ENCODE assay signal across 25 mouse cellular contexts in the genomic region with DNA sequence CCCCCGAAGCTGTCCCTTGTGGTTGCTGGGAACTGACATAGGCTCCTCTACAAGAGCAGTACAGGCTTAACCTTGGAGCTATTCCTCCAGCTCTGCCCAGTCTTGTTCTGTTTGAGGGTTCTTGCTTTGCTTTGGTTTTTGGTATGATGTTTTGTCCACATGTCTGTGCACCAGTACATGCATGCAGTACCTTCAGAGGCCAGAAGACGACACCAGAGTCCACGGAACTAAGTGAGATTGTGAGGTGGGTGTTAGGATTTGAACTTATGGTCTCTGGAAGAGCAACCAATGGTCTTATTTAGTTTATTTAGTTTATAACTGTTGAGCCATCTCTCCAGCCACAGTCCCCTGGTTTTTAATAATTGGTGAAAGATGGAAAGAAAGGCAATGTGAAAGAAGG. TPM values are rescaled to one million over a fixed set of nuclear protein-coding genes. Genes with fewer than 3 reads are reported as not detected.
DNase-seq lines count a peak whose midpoint lies in the region; ATAC-seq and TF ChIP-seq lines count a peak whose summit lies in the region.
"Had no signal": no experiment of that assay in that cellular context is flagged by ENCODE, and none has a peak within 500 bp of the region (broad histone marks: within the 10 kb centered on the region; RNA-seq: fewer than 3 reads in every experiment).

No protein-coding gene starts in this region.

- H3K4me1 ChIP-seq in heart, adult 2 months (ENCODE audit: control insufficient read depth, insufficient read depth, low read length), result peaks cover 3% of the 10 kb centered on the region; the same call in 1 of the 2 replicates
- no peaks in the 10 kb centered on the region for H3K4me1 ChIP-seq in midbrain, postnatal 0 days (ENCODE audit: insufficient read depth, low read length)
- H3K4me1 ChIP-seq in midbrain, embryonic 16.5 days (ENCODE audit: control insufficient read depth, insufficient read depth, low read length), result no peaks in the 10 kb centered on the region
- no peaks in the 10 kb centered on the region for H3K4me1 ChIP-seq in stomach, postnatal 0 days (replicated peaks; ENCODE audit: control insufficient read depth, insufficient read depth)
- H3K4me1 ChIP-seq in forebrain, embryonic 15.5 days, result no peaks in the 10 kb centered on the region
- H3K4me1 ChIP-seq: embryonic facial prominence, embryonic 15.5 days; hindbrain, embryonic 12.5 days; liver, embryonic 13.5 days; midbrain, embryonic 10.5 days had no signal

- no peak for DNase-seq in heart, adult 2 months
- DNase-seq in heart, adult 9 months (ENCODE audit: low spot score in 2 of 2), result no peak
- DNase-seq in left cerebral cortex, adult 2 months (ENCODE audit: extremely low spot score in 1 of 2, low spot score in 2 of 2), result no peak
- no peak for DNase-seq in left cerebral cortex, postnatal 25 days (ENCODE audit: low spot score in 2 of 2)
- no peak for DNase-seq in midbrain, postnatal 0 days (ENCODE audit: low spot score)
- DNase-seq in stomach, postnatal 0 days (ENCODE audit: low spot score), result no peak
- DNase-seq: adrenal gland, postnatal 14 days; B cell, adult 2 months; cerebellum, adult 11-12 months; cerebellum, postnatal 25 days; gastrocnemius, postnatal 10 days; heart, adult 18-20 months; left cerebral cortex, postnatal 4 days; liver, embryonic 13.5 days; retina, postnatal 1 day; thymus, postnatal 14 days had no signal

- H3K4me3 ChIP-seq in heart, adult 2 months, result no peak overlapping the region
- no peak overlapping the region for H3K4me3 ChIP-seq in left cerebral cortex, adult 2 months
- H3K4me3 ChIP-seq in midbrain, postnatal 0 days (ENCODE audit: low read depth, low read length), result no peak overlapping the region
- no peak overlapping the region for H3K4me3 ChIP-seq in midbrain, embryonic 16.5 days (ENCODE audit: low read depth, low read length)
- no peak overlapping the region for H3K4me3 ChIP-seq in stomach, postnatal 0 days (ENCODE audit: low read depth, low read length)
- no peak overlapping the region for H3K4me3 ChIP-seq in forebrain, embryonic 15.5 days
- H3K4me3 ChIP-seq: embryonic facial prominence, embryonic 15.5 days; hindbrain, embryonic 12.5 days; liver, embryonic 13.5 days; midbrain, embryonic 10.5 days had no signal

- H3K9ac ChIP-seq in heart, adult 2 months (ENCODE audit: low read depth, low read length), result no peak overlapping the region
- H3K9ac ChIP-seq in midbrain, postnatal 0 days (replicated peaks; ENCODE audit: low read length, poor library complexity, severe bottlenecking), result no peak overlapping the region
- H3K9ac ChIP-seq in midbrain, embryonic 16.5 days (ENCODE audit: low read depth, low read length), result no peak overlapping the region
- H3K9ac ChIP-seq in stomach, postnatal 0 days (ENCODE audit: low read length), result no peak overlapping the region
- no peak overlapping the region for H3K9ac ChIP-seq in forebrain, embryonic 15.5 days (replicated peaks)
- H3K9ac ChIP-seq: embryonic facial prominence, embryonic 15.5 days; hindbrain, embryonic 12.5 days; liver, embryonic 13.5 days had no signal

- H3K79me2 ChIP-seq in heart, adult 2 months (replicated peaks; ENCODE audit: control insufficient read depth, insufficient read depth, low read length), result no peaks in the 10 kb centered on the region

- H3K27ac ChIP-seq in heart, adult 2 months, result no peak overlapping the region
- no peak overlapping the region for H3K27ac ChIP-seq in left cerebral cortex, adult 2 months
- no peak overlapping the region for H3K27ac ChIP-seq in midbrain, postnatal 0 days (ENCODE audit: low read depth, low read length)
- no peak overlapping the region for H3K27ac ChIP-seq in midbrain, embryonic 16.5 days (ENCODE audit: low read length)
- H3K27ac ChIP-seq in stomach, postnatal 0 days (replicated peaks), result no peak overlapping the region
- H3K27ac ChIP-seq in forebrain, embryonic 15.5 days (replicated peaks), result no peak overlapping the region
- H3K27ac ChIP-seq: embryonic facial prominence, embryonic 15.5 days; hindbrain, embryonic 12.5 days; liver, embryonic 13.5 days; midbrain, embryonic 10.5 days had no signal

- no peaks in the 10 kb centered on the region for H3K9me3 ChIP-seq in midbrain, postnatal 0 days (ENCODE audit: low read length)
- no peaks in the 10 kb centered on the region for H3K9me3 ChIP-seq in midbrain, embryonic 16.5 days (replicated peaks; ENCODE audit: control insufficient read depth, low read length, poor library complexity, severe bottlenecking)
- H3K9me3 ChIP-seq in stomach, postnatal 0 days (ENCODE audit: control insufficient read depth, low read length), result no peaks in the 10 kb centered on the region
- no peaks in the 10 kb centered on the region for H3K9me3 ChIP-seq in forebrain, embryonic 15.5 days
- H3K9me3 ChIP-seq: embryonic facial prominence, embryonic 15.5 days; hindbrain, embryonic 12.5 days; liver, embryonic 13.5 days; midbrain, embryonic 10.5 days had no signal

- no peak overlapping the region for H3K4me2 ChIP-seq in midbrain, postnatal 0 days (ENCODE audit: low read depth, low read length, poor library complexity, severe bottlenecking)
- H3K4me2 ChIP-seq in midbrain, embryonic 16.5 days (ENCODE audit: low read length), result no peak overlapping the region
- no peak overlapping the region for H3K4me2 ChIP-seq in stomach, postnatal 0 days (replicated peaks; ENCODE audit: low read depth)
- H3K4me2 ChIP-seq in forebrain, embryonic 15.5 days (replicated peaks), result no peak overlapping the region
- H3K4me2 ChIP-seq: embryonic facial prominence, embryonic 15.5 days; hindbrain, embryonic 12.5 days; liver, embryonic 13.5 days had no signal

- no peak for TF ChIP-seq POLR2A in heart, adult 2 months (IDR thresholded peaks at IDR 0.05; ENCODE audit: insufficient read depth, low read depth, low read length)

- no peak for TF ChIP-seq EP300 in heart, adult 2 months (IDR thresholded peaks at IDR 0.05; ENCODE audit: insufficient read depth, low read depth, low read length)
- no peak for TF ChIP-seq EP300 in stomach, postnatal 0 days (optimal IDR thresholded peaks at IDR 0.05)

- H3K27me3 ChIP-seq in heart, adult 2 months (ENCODE audit: control insufficient read depth, insufficient read depth, low read length), result no peaks in the 10 kb centered on the region
- H3K27me3 ChIP-seq in midbrain, postnatal 0 days (ENCODE audit: insufficient read depth, low read length), result no peaks in the 10 kb centered on the region
- no peaks in the 10 kb centered on the region for H3K27me3 ChIP-seq in midbrain, embryonic 16.5 days (ENCODE audit: control insufficient read depth, insufficient read depth, low read depth, low read length)
- no peaks in the 10 kb centered on the region for H3K27me3 ChIP-seq in stomach, postnatal 0 days (ENCODE audit: control insufficient read depth, insufficient read depth, low read length)
- no peaks in the 10 kb centered on the region for H3K27me3 ChIP-seq in forebrain, embryonic 15.5 days
- H3K27me3 ChIP-seq: embryonic facial prominence, embryonic 15.5 days; hindbrain, embryonic 12.5 days; liver, embryonic 13.5 days had no signal

- peak; percentile 37 for TF ChIP-seq CTCF in heart, adult 2 months (IDR thresholded peaks at IDR 0.05)
- peak; percentile 28 for TF ChIP-seq CTCF in left cerebral cortex, adult 2 months (IDR thresholded peaks at IDR 0.05)
- TF ChIP-seq CTCF in midbrain, postnatal 0 days (IDR thresholded peaks at IDR 0.05), result peak; percentile 61
- peak; percentile 67 for TF ChIP-seq CTCF in stomach, postnatal 0 days (IDR thresholded peaks at IDR 0.05; ENCODE audit: low read depth)

- ATAC-seq in midbrain, postnatal 0 days (ENCODE audit: low FRiP score), result no peak
- ATAC-seq in midbrain, embryonic 16.5 days, result no peak
- ATAC-seq in stomach, postnatal 0 days (ENCODE audit: low FRiP score, low TSS enrichment), result no peak
- no peak for ATAC-seq in forebrain, embryonic 15.5 days (replicated peaks)

- H3K36me3 ChIP-seq in heart, adult 2 months (ENCODE audit: control insufficient read depth, insufficient read depth, low read length), result no peaks in the 10 kb centered on the region
- no peaks in the 10 kb centered on the region for H3K36me3 ChIP-seq in midbrain, postnatal 0 days (ENCODE audit: insufficient read depth, low read length)
- no peaks in the 10 kb centered on the region for H3K36me3 ChIP-seq in midbrain, embryonic 16.5 days (ENCODE audit: control insufficient read depth, insufficient read depth, low read length)
- H3K36me3 ChIP-seq in stomach, postnatal 0 days (ENCODE audit: control insufficient read depth, insufficient read depth, low read length), result no peaks in the 10 kb centered on the region
- H3K36me3 ChIP-seq in forebrain, embryonic 15.5 days, result no peaks in the 10 kb centered on the region
- H3K36me3 ChIP-seq: embryonic facial prominence, embryonic 15.5 days; hindbrain, embryonic 12.5 days; liver, embryonic 13.5 days; midbrain, embryonic 10.5 days had no signal

- intact Hi-C loops in heart, adult 2 months (cut with DNase I), result no loop called here
- intact Hi-C loops in left cerebral cortex, adult 2 months (cut with DNase I), result loop anchor here (10.0 kb wide), 1 partner anchor 208 kb away; a partner anchor contains a TSS
- intact Hi-C loops in left cerebral cortex, postnatal 25 days (cut with DNase I), result no loop called here

- 90% methylated on average over 3 of the region's 3 CpGs for WGBS in heart, adult 2 months
- 86% methylated on average over 3 of the region's 3 CpGs for WGBS in midbrain, postnatal 0 days
- 88% methylated on average over 3 of the region's 3 CpGs for WGBS in midbrain, embryonic 16.5 days
- WGBS in stomach, postnatal 0 days, result 80% methylated on average over 3 of the region's 3 CpGs
- WGBS in forebrain, embryonic 15.5 days, result 88% methylated on average over 3 of the region's 3 CpGs

RNA-seq across cellular contexts. Expression of a gene that starts 23.0 kb away (rescaled TPM):
- total RNA-seq in heart, adult 2 months (2021), result under 1 TPM; 0.18 to 0.21 TPM
- 0.47 and 1.1 TPM in 2 replicates for polyA plus RNA-seq in heart, adult 2 months (2012; rRNA removed)
- total RNA-seq in left cerebral cortex, adult 2 months (2021), result 1 to 10 TPM; 9.8 to 9.9 TPM
- 10 to 100 TPM; 13.2 to 15.5 TPM for total RNA-seq in left cerebral cortex, postnatal 25 days (2021)
- 17.0 and 20.9 TPM in 2 replicates for total RNA-seq in midbrain, postnatal 0 days (2014; rRNA removed)
- 12.7 and 14.4 TPM in 2 replicates for polyA plus RNA-seq in midbrain, postnatal 0 days (2015; fragmentation: Nextera tagmentation; extraction: Ambion mirVana)
- 7.3 and 8.2 TPM in 2 replicates for polyA plus RNA-seq in midbrain, embryonic 16.5 days (2015; fragmentation: Nextera tagmentation; extraction: Ambion mirVana)
- polyA plus RNA-seq in stomach, postnatal 0 days (2015; fragmentation: Nextera tagmentation; extraction: Ambion mirVana), result 43.4 and 52.0 TPM in 2 replicates
- 1.5 and 2.0 TPM in 2 replicates for polyA plus RNA-seq in forebrain, embryonic 15.5 days (2015; fragmentation: Nextera tagmentation; extraction: Ambion mirVana)

RNA-seq across cellular contexts. Expression of a gene that starts 24.8 kb away (rescaled TPM):
- total RNA-seq in heart, adult 2 months (2021), result under 1 TPM; 0.14 to 0.47 TPM
- 0.32 and 0.57 TPM in 2 replicates for polyA plus RNA-seq in heart, adult 2 months (2012; rRNA removed)
- not detected for total RNA-seq in left cerebral cortex, adult 2 months (2021)
- total RNA-seq in left cerebral cortex, postnatal 25 days (2021), result under 1 TPM in 1 of 2 experiments, not detected in 1; 0.21 TPM
- total RNA-seq in midbrain, postnatal 0 days (2014; rRNA removed), result not detected in 2 replicates
- 0.05 TPM in 1 of 2 replicates, not detected in the other for polyA plus RNA-seq in midbrain, postnatal 0 days (2015; fragmentation: Nextera tagmentation; extraction: Ambion mirVana)
- not detected in 2 replicates for polyA plus RNA-seq in midbrain, embryonic 16.5 days (2015; fragmentation: Nextera tagmentation; extraction: Ambion mirVana)
- 2.5 and 3.8 TPM in 2 replicates for polyA plus RNA-seq in stomach, postnatal 0 days (2015; fragmentation: Nextera tagmentation; extraction: Ambion mirVana)
- polyA plus RNA-seq in forebrain, embryonic 15.5 days (2015; fragmentation: Nextera tagmentation; extraction: Ambion mirVana), result not detected in 2 replicates
- total RNA-seq: left cerebral cortex, postnatal 4 days; monocyte, adult 5-6 weeks had no signal
- polyA plus RNA-seq: heart, postnatal 0 days; hindbrain, embryonic 12.5 days; midbrain, embryonic 10.5 days; neural tube, embryonic 11.5 days had no signal

RNA-seq across cellular contexts. Expression of a gene that starts 29.9 kb away (rescaled TPM):
- total RNA-seq in heart, adult 2 months (2021), result not detected
- not detected in 2 replicates for polyA plus RNA-seq in heart, adult 2 months (2012; rRNA removed)
- under 1 TPM in 1 of 2 experiments, not detected in 1; 0.29 TPM for total RNA-seq in left cerebral cortex, adult 2 months (2021)
- not detected for total RNA-seq in left cerebral cortex, postnatal 25 days (2021)
- total RNA-seq in midbrain, postnatal 0 days (2014; rRNA removed), result 0.16 TPM in 1 of 2 replicates, not detected in the other
- polyA plus RNA-seq in midbrain, postnatal 0 days (2015; fragmentation: Nextera tagmentation; extraction: Ambion mirVana), result 0.26 TPM in 1 of 2 replicates, not detected in the other
- polyA plus RNA-seq in midbrain, embryonic 16.5 days (2015; fragmentation: Nextera tagmentation; extraction: Ambion mirVana), result 0.25 TPM in 1 of 2 replicates, not detected in the other
- 0.08 TPM in 1 of 2 replicates, not detected in the other for polyA plus RNA-seq in stomach, postnatal 0 days (2015; fragmentation: Nextera tagmentation; extraction: Ambion mirVana)
- not detected in 2 replicates for polyA plus RNA-seq in forebrain, embryonic 15.5 days (2015; fragmentation: Nextera tagmentation; extraction: Ambion mirVana)
- total RNA-seq: adrenal gland, postnatal 14 days; gastrocnemius, postnatal 10 days; heart, adult 18-20 months; left cerebral cortex, postnatal 4 days; monocyte, adult 5-6 weeks had no signal
- polyA plus RNA-seq: heart, postnatal 0 days; liver, embryonic 13.5 days; neural tube, embryonic 11.5 days had no signal

RNA-seq across cellular contexts. Expression of a gene that starts 42.7 kb away (rescaled TPM):
- total RNA-seq in heart, adult 2 months (2021), result 10 to 100 TPM; 26.6 to 27.3 TPM
- 19.4 and 26.5 TPM in 2 replicates for polyA plus RNA-seq in heart, adult 2 months (2012; rRNA removed)
- 10 to 100 TPM; 29.1 to 40.2 TPM for total RNA-seq in left cerebral cortex, adult 2 months (2021)
- total RNA-seq in left cerebral cortex, postnatal 25 days (2021), result 10 to 100 TPM; 38.5 to 41.5 TPM
- total RNA-seq in midbrain, postnatal 0 days (2014; rRNA removed), result 36.1 and 37.7 TPM in 2 replicates
- 49.0 TPM in 2 replicates for polyA plus RNA-seq in midbrain, postnatal 0 days (2015; fragmentation: Nextera tagmentation; extraction: Ambion mirVana)
- polyA plus RNA-seq in midbrain, embryonic 16.5 days (2015; fragmentation: Nextera tagmentation; extraction: Ambion mirVana), result 59.1 and 61.5 TPM in 2 replicates
- polyA plus RNA-seq in stomach, postnatal 0 days (2015; fragmentation: Nextera tagmentation; extraction: Ambion mirVana), result 41.8 and 42.6 TPM in 2 replicates
- 70.5 and 71.6 TPM in 2 replicates for polyA plus RNA-seq in forebrain, embryonic 15.5 days (2015; fragmentation: Nextera tagmentation; extraction: Ambion mirVana)

RNA-seq across cellular contexts. Expression of a gene that starts 58.2 kb away (rescaled TPM):
- not detected for total RNA-seq in heart, adult 2 months (2021)
- polyA plus RNA-seq in heart, adult 2 months (2012; rRNA removed), result 15.0 TPM in 1 of 2 replicates, not detected in the other
- 1 to 10 TPM; 1.3 to 1.4 TPM for total RNA-seq in left cerebral cortex, adult 2 months (2021)
- total RNA-seq in left cerebral cortex, postnatal 25 days (2021), result 1 to 10 TPM in 1 of 2 experiments, under 1 TPM in 1; 0.60 to 1.3 TPM
- 1.5 and 1.8 TPM in 2 replicates for total RNA-seq in midbrain, postnatal 0 days (2014; rRNA removed)
- polyA plus RNA-seq in midbrain, postnatal 0 days (2015; fragmentation: Nextera tagmentation; extraction: Ambion mirVana), result 4.3 and 5.1 TPM in 2 replicates
- polyA plus RNA-seq in midbrain, embryonic 16.5 days (2015; fragmentation: Nextera tagmentation; extraction: Ambion mirVana), result 2.6 and 2.8 TPM in 2 replicates
- 0.12 and 0.15 TPM in 2 replicates for polyA plus RNA-seq in stomach, postnatal 0 days (2015; fragmentation: Nextera tagmentation; extraction: Ambion mirVana)
- polyA plus RNA-seq in forebrain, embryonic 15.5 days (2015; fragmentation: Nextera tagmentation; extraction: Ambion mirVana), result 0.75 and 0.91 TPM in 2 replicates
- total RNA-seq: gastrocnemius, postnatal 10 days; monocyte, adult 5-6 weeks had no signal
- polyA plus RNA-seq: hindbrain, embryonic 12.5 days; intestine, embryonic 14.5 days; liver, embryonic 13.5 days; midbrain, embryonic 10.5 days; neural tube, embryonic 11.5 days had no signal
